Mouse (Mus musculus) MEL (cell line): ENCODE measurements at regions not wholly inside any gene's neighbourhood (a gene's known extent, or its start where the extent isn't known, plus 50 kb on each side); places are given as distances from the start of the nearest gene placed in this dataset.

Experiments used
- DNase-seq: peaks from one replicate; pipeline ENCODE4 v3.0.0; 2011; ENCODE audit warnings: low read depth, low spot score
- H3K27ac ChIP-seq: 2 replicates; pipeline ENCODE4 v1.5.1; 2012; ENCODE audit warnings: low read depth, mild to moderate bottlenecking, control low read depth, low read length, moderate library complexity; ENCODE audit not compliant: control insufficient read depth
- H3K27me3 ChIP-seq, 2 experiments: fragments of 150-350 bp in 1 of 2; sonication (generic) in 1 of 2; 2 replicates each; pipeline ENCODE4 v1.6.1; 2012; ENCODE audit warnings: low read length in 2 of 2, mild to moderate bottlenecking in 2 of 2, improper control_type of control experiment in 1 of 2, moderate library complexity in 1 of 2; ENCODE audit not compliant: insufficient read depth in 2 of 2, control insufficient read depth in 1 of 2
- H3K36me3 ChIP-seq, 2 experiments: 2 replicates each; pipeline ENCODE4 v1.6.1; 2012 to 2014; ENCODE audit warnings: low read length in 2 of 2, improper control_type of control experiment in 1 of 2, inconsistent platforms in 1 of 2, mild to moderate bottlenecking in 1 of 2; ENCODE audit not compliant: insufficient read depth in 2 of 2, control insufficient read depth in 1 of 2
- H3K4me1 ChIP-seq, 2 experiments: fragments of 150-350 bp in 1 of 2; sonication (generic) in 1 of 2; 2 replicates each; pipeline ENCODE4 v1.6.1; 2012; ENCODE audit warnings: low read length in 2 of 2, improper control_type of control experiment in 1 of 2, mild to moderate bottlenecking in 1 of 2; ENCODE audit not compliant: insufficient read depth in 2 of 2, control insufficient read depth in 1 of 2
- H3K4me3 ChIP-seq, 2 experiments: fragments of 150-350 bp in 1 of 2; sonication (generic) in 1 of 2; 2 replicates each; pipeline ENCODE4 v1.5.1; 2012; ENCODE audit warnings: low read depth in 2 of 2, low read length in 2 of 2, mild to moderate bottlenecking in 2 of 2, moderate library complexity in 2 of 2, control low read depth in 1 of 2, improper control_type of control experiment in 1 of 2; ENCODE audit not compliant: control insufficient read depth in 1 of 2, insufficient read depth in 1 of 2
- H3K79me2 ChIP-seq: 2 replicates; pipeline ENCODE4 v1.6.1; 2012; ENCODE audit warnings: mild to moderate bottlenecking, low read length, moderate library complexity; ENCODE audit not compliant: control insufficient read depth, poor library complexity, insufficient read depth
- H3K9ac ChIP-seq: 2 replicates; pipeline ENCODE4 v1.6.1; 2012; ENCODE audit warnings: low read depth, mild to moderate bottlenecking, control low read depth, low read length, moderate library complexity; ENCODE audit not compliant: control insufficient read depth, poor library complexity, severe bottlenecking
- H3K9me3 ChIP-seq: fragments of 150-350 bp; sonication (generic); replicated peaks from 2 replicates; pipeline ENCODE4 v1.6.1; 2012; ENCODE audit warnings: mild to moderate bottlenecking, low read length, improper control_type of control experiment, moderate library complexity; ENCODE audit not compliant: insufficient read depth
- ELF1 ChIP-seq: IDR thresholded peaks from 2 replicates; pipeline ENCODE4 v1.6.1; 2014; ENCODE audit warnings: low read depth, mild to moderate bottlenecking, inconsistent platforms, low read length, improper control_type of control experiment, moderate library complexity
- EP300 ChIP-seq, 2 experiments: IDR thresholded peaks; 2 replicates each; pipeline ENCODE4 v1.6.1; 2011; ENCODE audit warnings: improper control_type of control experiment in 2 of 2, low read length in 2 of 2, low read depth in 1 of 2, mild to moderate bottlenecking in 1 of 2
- ETS1 ChIP-seq: IDR thresholded peaks from 2 replicates; pipeline ENCODE4 v1.6.1; 2012; ENCODE audit warnings: low read depth, mild to moderate bottlenecking, inconsistent platforms, low read length, improper control_type of control experiment, moderate library complexity
- GATA1 ChIP-seq: IDR thresholded peaks from 2 replicates; pipeline ENCODE4 v1.6.1; 2011; ENCODE audit warnings: low read depth, low read length, improper control_type of control experiment
- HCFC1 ChIP-seq: IDR thresholded peaks from 2 replicates; pipeline ENCODE4 v1.6.1; 2012; ENCODE audit warnings: low read depth, mild to moderate bottlenecking, inconsistent platforms, low read length, improper control_type of control experiment, moderate library complexity
- KAT2A ChIP-seq: conservative IDR thresholded peaks from 2 replicates; pipeline ENCODE4 v1.6.1; 2012; ENCODE audit warnings: low read depth, low read length, improper control_type of control experiment, inconsistent platforms
- MAFK ChIP-seq: IDR thresholded peaks from 2 replicates; pipeline ENCODE4 v1.6.1; 2011; ENCODE audit warnings: low read depth, mild to moderate bottlenecking, low read length, improper control_type of control experiment, borderline replicate concordance
- MAZ ChIP-seq: IDR thresholded peaks from 2 replicates; pipeline ENCODE4 v1.6.1; 2012; ENCODE audit warnings: low read depth, mild to moderate bottlenecking, inconsistent platforms, low read length, improper control_type of control experiment
- MYB ChIP-seq: IDR thresholded peaks from 2 replicates; pipeline ENCODE4 v1.6.1; 2011; ENCODE audit warnings: mild to moderate bottlenecking, low read depth, low read length, improper control_type of control experiment
- MYC ChIP-seq: IDR thresholded peaks from 2 replicates; pipeline ENCODE4 v1.6.1; 2011; ENCODE audit warnings: low read depth, mild to moderate bottlenecking, low read length, improper control_type of control experiment, moderate library complexity
- NELFE ChIP-seq: IDR thresholded peaks from 2 replicates; pipeline ENCODE4 v1.6.1; 2011; ENCODE audit warnings: low read depth, low read length, improper control_type of control experiment
- NRF1 ChIP-seq: IDR thresholded peaks from 2 replicates; pipeline ENCODE4 v1.6.1; 2014; ENCODE audit warnings: low read depth, mild to moderate bottlenecking, inconsistent platforms, low read length, improper control_type of control experiment, moderate library complexity; ENCODE audit not compliant: poor library complexity, insufficient read depth, severe bottlenecking
- POLR2A ChIP-seq, 2 experiments: IDR thresholded peaks; 2 replicates each; pipeline ENCODE4 v1.6.1; 2011 to 2012; ENCODE audit warnings: low read length in 2 of 2, mild to moderate bottlenecking in 2 of 2, control low read depth in 1 of 2, improper control_type of control experiment in 1 of 2, low read depth in 1 of 2, moderate library complexity in 1 of 2; ENCODE audit not compliant: control insufficient read depth in 1 of 2, insufficient read depth in 1 of 2, poor library complexity in 1 of 2
- POLR2AphosphoS2 ChIP-seq: IDR thresholded peaks from 2 replicates; pipeline ENCODE4 v1.6.1; 2011; ENCODE audit warnings: low read length, improper control_type of control experiment
- POLR2AphosphoS5 ChIP-seq: IDR thresholded peaks from 2 replicates; pipeline ENCODE4 v1.6.1; 2012; ENCODE audit warnings: low read depth, borderline replicate concordance, mild to moderate bottlenecking, inconsistent platforms, low read length, moderate library complexity, mixed read lengths
- RAD21 ChIP-seq: IDR thresholded peaks from 2 replicates; pipeline ENCODE4 v1.6.1; 2011; ENCODE audit warnings: mild to moderate bottlenecking, low read depth, low read length, improper control_type of control experiment
- SIN3A ChIP-seq: IDR thresholded peaks from 2 replicates; pipeline ENCODE4 v1.6.1; 2012; ENCODE audit warnings: low read length, improper control_type of control experiment, inconsistent platforms
- TAL1 ChIP-seq: IDR thresholded peaks from 2 replicates; pipeline ENCODE4 v1.6.1; 2012; ENCODE audit warnings: mild to moderate bottlenecking, inconsistent platforms, low read length, moderate library complexity, mixed read lengths
- TBP ChIP-seq: IDR thresholded peaks from 2 replicates; pipeline ENCODE4 v1.8.0; 2011; ENCODE audit warnings: low read depth, low read length, improper control_type of control experiment
- TCF12 ChIP-seq: IDR thresholded peaks from 2 replicates; pipeline ENCODE4 v1.6.1; 2014; ENCODE audit warnings: low read depth, mild to moderate bottlenecking, inconsistent platforms, low read length, improper control_type of control experiment, moderate library complexity
- USF1 ChIP-seq: IDR thresholded peaks from 2 replicates; pipeline ENCODE4 v1.6.1; 2014; ENCODE audit warnings: low read depth, mild to moderate bottlenecking, inconsistent platforms, low read length, improper control_type of control experiment, moderate library complexity
- USF2 ChIP-seq, 2 experiments: IDR thresholded peaks; 2 replicates each; pipeline ENCODE4 v1.6.1; 2011 to 2012; ENCODE audit warnings: improper control_type of control experiment in 2 of 2, low read length in 2 of 2, borderline replicate concordance in 1 of 2, inconsistent platforms in 1 of 2, low read depth in 1 of 2, mild to moderate bottlenecking in 1 of 2; ENCODE audit not compliant: insufficient read depth in 1 of 2
- ZC3H11A ChIP-seq: IDR thresholded peaks from 2 replicates; pipeline ENCODE4 v1.6.1; 2012; ENCODE audit warnings: low read depth, mild to moderate bottlenecking, inconsistent platforms, low read length, improper control_type of control experiment
- ZKSCAN1 ChIP-seq: IDR thresholded peaks from 2 replicates; pipeline ENCODE4 v1.6.1; 2012; ENCODE audit warnings: low read depth, mild to moderate bottlenecking, inconsistent platforms, low read length, improper control_type of control experiment, moderate library complexity
- ZMIZ1 ChIP-seq: IDR thresholded peaks from 2 replicates; pipeline ENCODE4 v1.6.1; 2012; ENCODE audit warnings: low read depth, mild to moderate bottlenecking, inconsistent platforms, low read length, improper control_type of control experiment, moderate library complexity
- ZNF384 ChIP-seq: IDR thresholded peaks from 2 replicates; pipeline ENCODE4 v1.6.1; 2012; ENCODE audit warnings: low read depth, mild to moderate bottlenecking, inconsistent platforms, low read length, improper control_type of control experiment

DNA sequence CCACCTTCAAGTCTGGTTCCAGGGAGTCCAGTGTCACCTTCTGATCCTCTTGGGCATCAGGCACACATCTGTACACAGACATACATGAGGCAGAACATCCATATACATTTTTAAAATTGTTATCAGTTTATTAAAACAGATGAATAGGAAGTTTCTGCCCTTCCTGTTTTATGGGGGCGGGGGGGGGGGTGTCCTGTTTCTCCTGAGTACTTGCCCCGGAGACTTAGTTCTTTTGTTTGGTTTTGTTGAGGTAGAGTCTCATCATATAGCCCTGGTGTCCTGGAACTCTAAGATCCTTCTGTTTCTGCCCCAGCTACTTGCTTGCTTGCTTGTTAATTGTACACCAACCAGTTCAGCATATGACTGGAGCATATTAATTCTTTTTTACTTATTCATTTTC lies 85.0 kb upstream of the Xpo1 start:
- Histone ChIP-seq H3K36me3 (peaks cover 0 to 34% of the 10 kb centered on the region in 2 experiments; a peak in 2 of 4 replicates), H3K4me1 (peaks cover 23 to 34% of the 10 kb centered on the region in 2 experiments), H3K9me3 (no peaks in the 10 kb centered on the region), H3K4me3 (no peak overlapping the region), H3K27ac (peak overlapping the region; percentile 90), H3K27me3 (no peaks in the 10 kb centered on the region), H3K79me2 (no peaks in the 10 kb centered on the region), H3K9ac (0 out of 2 replicates have a peak overlapping the region, but pooled peaks have one; percentile 8)
- TF ChIP-seq POLR2AphosphoS5: no peak
- no peak for TF ChIP-seq USF1
- TF ChIP-seq ZNF384: no peak
- no peak for TF ChIP-seq NELFE
- no peak for TF ChIP-seq TAL1
- TF ChIP-seq ELF1: 0 out of 2 replicates have a peak, but pooled peaks have one; percentile 22
- TF ChIP-seq ZKSCAN1: no peak
- TF ChIP-seq ZMIZ1: no peak
- peak; percentile 65; the same call in 1 of the 2 replicates for TF ChIP-seq MAZ
- no peak for TF ChIP-seq POLR2A (IDR thresholded peaks at IDR 0.05; ENCODE audit: control insufficient read depth in 1 of 2, insufficient read depth in 1 of 2, low read depth in 1 of 2, low read length in 2 of 2, poor library complexity in 1 of 2)
- TF ChIP-seq TCF12: peak; percentile 57; the same call in 1 of the 2 replicates
- no peak for TF ChIP-seq MYB
- no peak for TF ChIP-seq GATA1
- TF ChIP-seq ETS1: no peak
- TF ChIP-seq EP300 (IDR thresholded peaks at IDR 0.05; ENCODE audit: low read depth in 1 of 2, low read length in 2 of 2): peak in 1 of 2 experiments; percentile 64; a peak in 2 of 4 replicates
- TF ChIP-seq POLR2AphosphoS2: no peak
- TF ChIP-seq MYC: no peak
- TF ChIP-seq MAFK: no peak
- no peak for TF ChIP-seq TBP
- TF ChIP-seq USF2 (IDR thresholded peaks at IDR 0.05; ENCODE audit: borderline replicate concordance in 1 of 2, insufficient read depth in 1 of 2, low read depth in 1 of 2, low read length in 2 of 2): no peak
- peak; percentile 24; the same call in 1 of the 2 replicates for TF ChIP-seq SIN3A
- no peak for TF ChIP-seq RAD21
- no peak for TF ChIP-seq NRF1
- TF ChIP-seq ZC3H11A: no peak
- TF ChIP-seq KAT2A: no peak
- TF ChIP-seq HCFC1: no peak
- peak; percentile 61 for DNase-seq
